Mouse (Mus musculus): Measurements from ENCODE around the gene H2afj.

The H2afj gene

DNA sequence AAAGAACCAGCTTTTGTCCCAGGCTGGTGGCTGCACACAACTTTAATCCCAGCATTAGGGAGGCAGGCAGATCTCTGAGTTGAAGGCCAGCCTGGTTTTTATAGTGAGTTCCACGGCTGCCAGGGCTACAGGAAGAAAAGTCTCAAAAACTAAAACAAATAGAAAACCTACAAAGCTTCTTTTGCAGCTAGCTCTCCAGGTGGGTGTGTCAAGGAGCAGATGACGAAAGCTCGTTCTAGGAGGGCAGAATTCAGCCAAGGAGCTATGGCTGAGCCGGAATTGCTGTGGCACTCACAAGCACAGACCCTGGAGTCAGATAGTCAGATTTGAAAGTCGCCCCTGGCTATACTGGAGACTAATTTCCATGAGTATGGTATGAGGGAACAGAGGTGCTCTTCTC lies 1.2 kb upstream of the H2afj start:
- no peak for DNase-seq

DNA sequence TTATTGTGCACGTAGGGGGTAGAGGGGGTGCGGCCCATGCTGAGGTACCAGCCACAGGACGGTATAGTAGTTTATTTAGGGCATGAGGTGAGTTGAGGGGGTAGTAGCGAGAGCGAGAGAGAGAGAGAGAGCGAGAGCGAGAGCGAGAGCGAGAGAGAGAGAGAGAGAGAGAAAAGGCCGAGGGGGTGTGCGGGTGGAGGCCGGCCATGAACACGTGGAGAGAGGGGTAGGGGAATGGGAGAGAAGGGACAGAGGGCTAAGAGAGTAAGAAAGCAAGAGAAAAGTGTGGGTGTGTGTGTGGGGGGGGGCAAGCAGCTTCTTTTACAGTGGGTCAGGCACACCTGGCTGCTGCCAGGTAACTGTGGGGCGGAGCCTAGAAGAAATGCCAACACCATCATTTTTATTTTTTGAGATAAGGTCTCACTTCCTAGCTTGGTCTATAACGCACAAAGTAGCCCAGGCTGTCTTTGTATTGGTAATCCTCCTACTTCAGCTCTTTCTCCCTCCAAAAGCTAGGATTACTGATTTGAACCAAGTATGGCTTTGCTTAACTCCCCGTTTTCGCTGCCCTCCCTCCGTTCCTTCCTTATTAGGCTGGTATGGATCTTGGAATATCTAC lies 540 bp upstream of the H2afj start:
- DNase-seq = no peak

DNA sequence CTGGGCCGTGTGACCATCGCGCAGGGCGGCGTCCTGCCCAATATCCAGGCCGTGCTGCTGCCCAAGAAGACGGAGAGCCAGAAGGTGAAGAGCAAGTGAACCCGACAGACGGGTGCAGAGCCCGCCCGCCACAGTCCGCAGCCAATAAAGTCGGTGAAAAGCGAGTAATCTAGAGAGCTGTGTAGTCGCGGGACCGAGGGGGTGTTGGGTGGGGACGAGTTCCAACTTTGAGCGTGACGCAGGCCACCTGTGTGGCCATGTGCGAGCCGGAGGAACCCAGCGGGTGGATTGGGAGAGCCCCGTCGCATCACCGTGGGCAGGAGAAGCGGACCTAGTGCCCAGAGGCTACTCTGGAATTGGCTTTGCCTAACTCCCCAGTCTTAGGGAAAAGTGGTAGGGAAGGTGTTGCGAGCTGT lies 595 bp downstream of the H2afj start:
- DNase-seq = peak; percentile 59

DNA sequence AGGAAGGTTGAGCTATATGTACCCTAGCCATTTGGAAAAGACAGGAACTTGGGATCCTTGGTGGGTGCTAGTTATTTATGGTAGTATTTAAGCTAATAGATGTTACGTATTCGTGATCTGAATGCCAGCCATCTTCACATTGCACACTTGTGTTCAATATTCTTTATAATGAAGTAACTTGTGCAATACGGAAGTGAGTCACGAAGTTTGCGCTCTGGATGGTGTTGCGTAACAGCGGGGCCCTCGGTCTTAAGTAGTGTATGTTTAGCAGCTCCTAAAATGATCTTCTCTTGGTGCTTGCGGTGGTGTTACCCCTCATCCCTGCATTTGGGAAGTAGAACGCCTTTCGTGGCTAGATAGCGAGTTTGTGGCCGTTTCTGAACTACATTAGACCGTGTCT lies 1.0 kb downstream of the H2afj start:
- DNase-seq = peak; percentile 45

DNA sequence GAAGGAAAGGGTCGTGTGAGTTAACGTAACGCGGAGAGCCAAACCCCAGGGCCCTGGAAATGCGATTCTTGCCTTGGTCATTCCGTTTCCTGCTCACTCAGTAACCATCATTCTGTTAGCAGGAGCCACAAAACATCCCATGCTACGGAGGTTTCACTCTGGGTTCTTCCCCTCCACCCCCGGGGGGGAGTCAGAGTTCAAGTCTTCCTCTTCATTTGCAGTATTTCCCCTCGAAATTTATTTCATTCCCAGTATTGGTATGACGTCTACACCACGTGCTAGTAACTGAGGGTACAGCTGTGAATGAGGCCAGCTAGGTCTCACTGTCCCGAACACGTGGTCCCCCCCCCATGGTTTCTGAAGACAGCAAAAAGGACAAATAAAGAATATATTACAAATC lies 1.6 kb downstream of the H2afj start:
- no peak for DNase-seq

DNA sequence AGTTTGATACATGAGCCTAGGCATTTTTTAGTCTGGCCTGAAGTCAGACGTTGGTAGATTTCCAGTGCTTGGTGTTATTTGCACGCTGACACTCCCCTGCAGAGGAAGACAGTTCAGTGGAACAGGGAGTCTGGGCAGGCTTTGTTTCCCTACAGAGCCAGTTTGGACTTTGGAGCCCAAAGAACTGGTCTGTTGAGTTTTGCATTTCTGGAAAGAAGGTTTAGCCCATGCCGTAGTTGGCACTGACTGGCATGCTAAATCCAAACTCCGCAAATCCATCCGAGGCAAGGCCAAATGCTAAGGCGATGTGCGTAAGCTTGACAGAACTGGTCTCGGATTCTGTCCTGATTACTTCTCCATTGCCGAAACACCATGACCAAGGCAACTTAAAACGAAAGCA lies 3.2 kb downstream of the H2afj start:
- no peak for DNase-seq

DNA sequence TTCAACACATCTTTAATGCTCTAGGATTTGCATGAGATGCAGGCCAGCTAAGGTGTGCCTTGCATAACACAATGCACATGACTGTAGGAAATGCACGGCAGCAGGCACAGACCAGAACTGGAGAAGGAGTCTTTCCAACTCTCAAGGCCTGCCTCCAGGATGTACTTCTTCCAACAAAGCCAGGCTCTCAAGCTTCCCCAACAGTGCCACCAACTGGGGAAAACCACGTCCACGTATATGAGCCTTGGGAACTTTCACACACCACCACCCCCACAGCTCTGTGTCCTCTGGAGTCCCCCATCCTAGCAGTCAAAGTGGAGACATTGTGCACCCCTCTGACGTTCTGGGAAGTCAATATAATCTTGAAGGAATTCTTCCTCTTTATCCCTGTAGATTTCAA lies 5.1 kb downstream of the H2afj start:
- DNase-seq = peak; percentile 41

DNA sequence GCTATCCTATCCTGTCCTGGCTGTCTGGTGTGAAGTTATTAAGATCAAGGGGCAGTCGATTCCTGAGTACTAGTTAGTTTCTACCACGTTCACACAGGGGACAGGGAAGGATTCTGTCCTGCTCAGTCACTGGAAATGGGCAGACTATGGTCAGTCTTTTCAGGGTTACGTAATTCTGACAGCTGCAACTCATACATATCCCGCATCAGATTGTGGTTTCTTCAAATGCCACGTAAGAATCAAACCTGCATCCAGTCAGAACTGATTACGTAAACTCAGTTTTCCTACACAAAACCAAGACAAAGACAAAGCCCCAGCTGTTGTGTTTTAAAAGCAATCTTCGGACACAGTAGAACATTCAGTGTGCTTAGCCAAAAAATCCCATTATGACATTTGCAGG lies 7.3 kb downstream of the H2afj start:
- no peak for DNase-seq

DNA sequence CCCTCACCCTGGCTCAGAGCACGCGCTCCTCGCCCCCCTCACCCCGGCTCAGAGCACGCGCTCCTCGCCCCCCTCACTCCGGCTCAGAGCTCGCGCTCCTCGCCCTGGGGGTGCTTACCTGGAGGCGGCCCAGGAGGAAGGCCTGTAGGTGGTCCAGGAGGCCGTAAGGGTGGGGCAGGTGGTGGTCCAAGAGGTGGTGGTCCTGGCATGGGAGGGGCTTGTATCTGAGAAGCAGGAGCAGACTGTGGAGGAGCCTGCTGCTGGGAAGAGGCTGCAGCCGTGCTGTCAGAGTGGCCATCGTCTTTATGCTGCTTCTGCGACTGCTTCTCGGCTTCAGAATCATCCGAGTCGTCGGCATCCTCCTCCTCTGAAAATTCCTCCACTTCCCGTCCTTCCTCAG lies 8.8 kb downstream of the H2afj start:
- no peak for DNase-seq

DNA sequence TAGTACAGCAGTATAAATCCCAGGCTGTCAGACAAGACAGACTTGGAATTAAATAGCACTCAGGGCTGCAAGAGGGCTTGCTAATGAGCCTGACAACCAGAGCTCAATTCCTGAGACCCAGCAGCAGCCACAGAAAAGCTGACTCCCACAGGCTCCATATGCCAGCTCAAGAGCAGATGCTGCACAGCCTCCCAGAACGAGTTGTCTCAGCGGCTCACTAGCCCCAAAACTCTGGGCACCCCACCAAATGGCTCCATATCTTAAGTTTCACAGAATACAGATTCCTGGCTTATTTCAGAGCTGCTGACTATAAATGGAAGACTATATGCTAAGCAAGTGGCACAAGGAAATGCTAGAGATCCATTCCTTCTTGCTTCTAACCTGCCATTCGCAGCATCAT lies 9.5 kb downstream of the H2afj start:
- no peak for DNase-seq

DNA sequence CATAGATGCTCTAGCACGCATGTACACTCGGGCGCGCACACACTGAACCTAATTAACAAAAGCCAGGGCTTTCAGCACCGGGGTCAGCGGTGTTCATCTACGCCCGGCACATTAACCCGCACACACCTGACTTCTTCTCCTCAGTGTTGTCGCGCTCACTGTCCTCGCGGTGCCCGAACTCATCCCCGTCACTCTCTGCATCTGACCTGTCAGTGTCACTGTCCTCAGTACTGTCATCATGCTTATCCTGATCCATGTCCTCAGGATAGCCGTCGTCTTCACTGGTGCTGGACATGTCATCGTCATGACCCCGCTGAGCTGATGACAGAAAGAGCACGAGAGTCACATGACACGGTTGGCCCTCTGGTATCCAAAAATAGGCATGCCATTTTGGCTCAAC lies 12.3 kb downstream of the H2afj start:
- no peak for DNase-seq

DNA sequence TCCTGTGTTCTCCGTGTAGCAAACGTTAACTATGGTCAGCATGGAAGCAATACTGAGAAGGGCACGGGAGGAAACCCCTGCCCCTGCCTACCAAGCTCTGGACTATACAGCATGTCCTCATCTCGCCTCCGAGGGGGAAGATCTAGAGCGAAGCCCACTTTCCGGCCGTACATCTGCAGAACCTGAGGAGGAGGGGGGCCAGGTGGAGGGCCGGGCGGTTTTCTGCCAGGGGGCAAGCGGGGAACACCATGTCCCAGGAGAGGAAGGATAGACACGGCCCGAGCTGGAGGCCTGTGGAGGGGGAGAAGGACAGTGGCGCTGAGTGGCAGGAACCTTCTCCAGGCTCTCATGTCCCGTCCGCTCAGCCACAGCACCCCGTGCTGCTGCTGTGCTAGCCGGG lies 13.0 kb downstream of the H2afj start:
- no peak for DNase-seq

DNA sequence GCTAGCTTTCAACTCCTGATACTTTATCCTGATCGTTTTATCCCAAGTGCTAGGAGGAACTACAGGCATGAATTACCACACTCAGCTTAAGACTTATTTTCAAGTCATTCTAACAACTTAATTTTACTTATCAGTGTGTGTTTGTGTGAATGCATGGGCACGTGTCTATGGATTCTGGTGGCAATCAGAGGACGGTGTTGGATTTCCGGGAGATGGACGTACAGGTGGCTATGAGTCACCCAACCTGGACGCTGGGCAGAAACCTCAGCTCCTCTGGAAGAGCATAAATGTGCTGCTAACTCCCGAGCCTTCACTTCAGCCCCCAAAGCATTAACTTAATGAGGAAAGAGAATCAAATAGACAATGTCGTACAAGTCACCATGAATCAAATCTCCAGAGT lies 16.9 kb downstream of the H2afj start:
- no peak for DNase-seq

DNA sequence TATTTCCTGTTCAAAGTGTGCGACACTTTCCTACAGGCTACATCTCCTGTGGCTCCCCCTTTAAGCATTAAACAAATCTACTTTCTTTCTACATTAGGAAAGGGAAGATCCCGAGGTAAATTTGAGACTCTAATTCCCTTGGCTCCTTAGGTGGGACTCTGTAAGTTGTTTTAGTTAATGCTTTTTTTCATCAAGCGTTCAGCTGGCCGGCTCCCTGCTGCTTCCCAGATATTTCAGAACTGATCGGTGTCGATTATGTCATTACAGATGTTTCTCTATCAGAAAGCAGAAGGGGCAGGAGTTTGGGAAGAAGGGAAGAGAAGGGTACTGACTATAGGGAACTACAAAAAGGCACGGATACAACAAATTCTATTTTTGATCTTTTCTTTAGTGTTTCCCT lies 19.1 kb downstream of the H2afj start:
- DNase-seq = no peak

DNA sequence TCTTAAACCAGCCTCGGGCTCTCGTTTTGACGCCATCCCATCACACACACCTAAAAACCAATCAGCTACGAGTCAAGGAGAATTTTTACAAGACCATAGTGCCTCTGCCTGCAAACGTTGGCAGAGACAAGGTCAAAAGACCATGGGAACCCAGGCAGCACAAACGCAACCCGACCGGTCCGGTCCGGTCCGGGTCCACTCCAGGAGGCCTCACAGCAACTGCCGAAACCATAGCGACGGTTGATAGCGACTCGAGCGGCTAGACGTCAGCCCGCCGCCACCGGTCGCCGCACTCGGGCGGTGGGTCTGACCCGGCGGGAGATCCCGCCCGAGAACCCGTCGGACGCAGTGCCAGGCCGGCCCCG lies 19.5 kb downstream of the H2afj start, which contains the start of gene BC049715:
Gene BC049715, plus strand, starts transcription at position 111 of the 365 bp plus-strand sequence.
- DNase-seq = no peak

DNA sequence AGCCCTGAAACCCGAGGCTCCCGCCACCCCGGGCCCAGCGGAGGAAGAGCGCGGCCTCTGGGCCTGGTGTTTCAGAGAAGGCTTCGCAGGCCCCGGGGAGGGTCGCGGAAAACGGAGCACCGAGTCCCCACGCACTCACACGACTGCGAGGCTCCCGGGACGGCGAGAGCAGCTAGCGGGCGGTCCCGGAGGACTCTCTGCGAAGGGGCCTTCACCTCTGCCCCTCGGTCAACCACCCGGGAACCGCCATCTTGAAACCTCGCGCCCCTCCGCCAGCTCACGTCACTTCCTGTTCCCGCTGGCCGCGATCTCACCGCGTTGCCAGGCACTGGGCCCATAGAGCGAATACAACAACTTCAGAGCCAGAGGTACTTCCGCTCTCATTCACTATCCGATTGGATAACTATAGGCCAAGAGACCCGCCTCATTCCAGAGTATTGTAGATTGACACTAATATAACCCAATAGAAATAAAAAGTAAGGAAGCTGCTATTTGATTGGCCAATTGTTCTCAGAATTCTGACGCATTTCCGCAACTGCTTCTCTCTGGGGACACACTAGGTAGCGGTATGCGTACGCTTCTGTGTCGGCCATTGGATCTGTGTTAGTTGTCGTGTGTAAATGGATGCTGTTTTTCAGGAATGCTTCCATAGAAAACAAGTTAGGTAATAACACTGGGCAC lies 20.0 kb downstream of the H2afj start, which contains the start of gene Wbp11:
Gene Wbp11, minus strand, starts transcription at position 353 of the 681 bp plus-strand sequence.
- DNase-seq = peak; percentile 97

DNA sequence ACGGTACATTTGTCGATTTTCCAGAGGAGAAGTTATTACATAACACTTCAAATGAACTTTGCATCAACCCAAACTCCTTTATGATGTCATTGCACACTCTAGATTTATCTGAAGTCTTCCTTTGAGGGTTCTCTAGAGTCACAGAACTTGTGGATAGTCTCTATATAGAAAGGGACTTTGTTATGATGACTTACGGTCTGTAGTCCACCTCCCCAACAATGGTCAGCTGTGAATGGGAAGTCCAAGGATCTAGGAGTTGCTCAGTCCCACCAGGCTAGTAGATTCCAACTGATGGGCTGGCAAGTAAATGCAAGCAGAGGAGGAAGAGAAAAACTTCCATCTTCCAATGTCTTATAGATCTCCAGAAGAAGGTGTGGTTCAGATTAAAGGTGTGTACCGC lies 20.6 kb downstream of the H2afj start:
- DNase-seq = no peak

DNA sequence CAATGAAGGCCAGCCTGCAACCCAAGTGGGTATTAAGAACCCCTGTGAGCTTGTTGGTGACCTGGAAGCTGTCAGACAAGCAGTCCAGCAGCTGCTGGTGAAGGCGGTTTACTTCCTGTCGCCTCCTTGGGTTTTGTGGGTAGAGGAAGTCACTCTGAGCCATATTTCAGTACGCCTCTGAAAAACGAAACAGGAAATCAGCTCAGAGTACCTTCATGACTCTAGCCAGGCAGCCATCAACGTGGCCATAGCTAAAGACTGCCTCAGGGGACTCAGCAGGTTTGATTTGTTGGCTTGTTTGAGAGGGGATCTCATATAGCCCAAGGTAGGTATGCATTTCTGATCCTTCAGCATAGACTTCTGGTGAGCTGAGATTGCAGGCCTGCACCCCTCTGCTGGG lies 23.7 kb downstream of the H2afj start:
- no peak for DNase-seq

DNA sequence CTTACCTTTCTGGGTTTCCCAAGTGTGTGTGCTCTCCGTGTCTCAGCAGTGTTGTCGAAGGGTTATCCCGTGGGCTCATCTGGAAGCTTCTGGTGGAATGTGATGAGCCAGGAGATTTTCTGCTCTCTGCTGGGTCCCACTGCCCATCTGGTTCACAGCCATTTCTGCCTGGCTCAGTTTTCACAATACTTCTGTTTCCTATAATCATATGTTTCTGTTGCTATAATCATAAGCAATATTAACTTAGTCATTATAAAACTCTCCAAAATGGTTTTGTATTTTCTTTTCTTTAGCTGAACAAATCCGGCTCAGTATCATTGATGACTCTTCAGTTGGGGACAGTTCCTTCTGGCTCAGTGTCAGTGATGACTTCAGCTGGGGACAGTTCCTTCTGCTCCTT lies 27.3 kb downstream of the H2afj start, which contains the start of gene Smco3:
Gene Smco3, minus strand, starts transcription at position 101 of the 400 bp plus-strand sequence.
- DNase-seq = no peak

DNA sequence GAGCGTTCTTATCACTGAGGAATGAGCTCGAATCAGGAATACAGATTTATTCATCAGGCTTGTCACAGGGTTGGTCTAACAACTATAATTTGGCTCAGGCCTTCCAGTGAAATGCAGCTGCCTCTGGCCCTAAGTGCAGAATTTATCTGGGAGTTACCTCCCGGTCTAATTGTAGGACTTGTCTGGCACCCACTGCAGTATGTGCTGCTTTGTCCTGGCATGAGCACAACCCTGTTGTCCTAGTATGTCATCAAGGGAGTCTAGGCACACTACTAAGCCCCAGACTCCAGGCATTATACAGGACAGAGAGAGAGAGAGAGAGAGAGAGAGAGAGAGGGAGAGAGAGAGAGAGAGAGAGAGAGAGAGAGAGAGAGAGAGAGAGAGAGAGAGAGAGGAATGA lies 29.3 kb downstream of the H2afj start:
- DNase-seq = no peak

DNA sequence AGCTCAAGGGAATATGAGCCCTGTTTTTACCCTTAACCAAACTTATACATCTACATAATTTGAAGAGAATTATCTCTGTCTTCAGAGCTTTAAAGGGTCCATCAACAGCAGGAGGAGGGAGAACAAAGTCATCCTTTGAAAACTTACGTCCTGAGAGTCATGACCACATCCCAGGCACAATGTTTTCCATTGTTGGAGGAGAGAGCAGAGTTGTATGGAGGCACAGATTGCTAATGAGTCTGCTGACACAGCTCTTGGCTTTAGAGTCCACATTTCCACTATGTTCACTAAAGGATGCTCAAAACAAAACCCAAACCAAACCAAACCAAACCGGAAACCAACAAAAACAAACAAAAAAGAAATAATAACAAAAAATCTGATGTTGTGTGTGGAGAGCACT lies 36.9 kb downstream of the H2afj start:
- no peak for DNase-seq

DNA sequence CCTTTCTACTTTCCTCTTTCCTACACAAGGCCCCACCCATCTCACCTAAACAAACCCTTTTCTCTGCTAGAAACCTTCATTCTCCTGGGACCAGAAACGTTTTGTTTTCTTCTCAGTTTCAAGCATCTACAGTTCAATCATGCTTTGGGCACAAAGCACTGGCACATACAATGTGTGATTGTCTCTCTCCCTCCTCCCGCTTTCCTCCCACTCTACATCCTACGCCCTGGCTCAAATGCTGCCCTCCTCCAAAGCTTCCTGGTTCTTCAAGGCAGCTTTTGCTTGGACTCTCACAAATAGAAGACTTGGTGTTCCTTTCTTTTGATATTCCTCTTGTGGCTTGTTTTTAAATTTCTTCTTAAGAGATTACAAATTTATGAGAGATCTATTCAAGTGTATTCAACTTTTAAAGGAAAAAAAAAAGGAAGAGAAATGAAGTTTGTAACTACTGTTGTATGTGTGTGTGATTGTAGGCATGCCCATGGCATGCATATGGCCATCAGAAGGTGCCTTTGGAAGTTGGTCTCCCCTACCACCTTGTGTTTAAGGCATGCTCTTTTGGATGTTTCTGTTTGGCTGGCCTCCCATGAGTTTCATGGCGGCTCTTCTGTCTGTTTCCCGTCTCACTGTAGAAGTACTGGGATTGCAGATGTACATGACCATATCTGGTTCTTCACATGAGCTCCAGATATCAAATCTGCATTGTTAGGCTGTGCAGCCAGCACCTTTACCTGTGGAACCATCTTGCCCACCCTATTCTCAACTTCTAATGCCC lies 37.8 kb downstream of the H2afj start:
- no peak for DNase-seq

DNA sequence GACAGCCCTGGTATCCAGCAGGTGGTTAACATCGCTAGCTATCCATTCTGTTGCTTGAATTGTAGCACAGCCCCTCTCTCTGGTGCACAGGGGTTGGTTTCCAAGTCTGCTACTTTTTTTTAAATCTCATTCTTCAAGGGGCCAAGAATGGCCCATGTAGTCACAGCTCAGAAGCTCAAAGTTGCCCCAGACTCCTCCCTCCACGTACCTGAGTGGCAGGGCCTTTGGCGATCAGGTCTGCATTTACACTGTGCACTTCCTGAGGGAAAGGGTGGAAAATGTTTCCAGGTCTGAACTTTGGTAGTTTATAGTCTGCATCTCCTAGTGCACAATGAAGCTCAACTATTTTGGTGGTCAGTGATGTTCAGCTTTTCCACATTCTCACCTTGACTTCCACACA lies 39.2 kb downstream of the H2afj start:
- DNase-seq = no peak

DNA sequence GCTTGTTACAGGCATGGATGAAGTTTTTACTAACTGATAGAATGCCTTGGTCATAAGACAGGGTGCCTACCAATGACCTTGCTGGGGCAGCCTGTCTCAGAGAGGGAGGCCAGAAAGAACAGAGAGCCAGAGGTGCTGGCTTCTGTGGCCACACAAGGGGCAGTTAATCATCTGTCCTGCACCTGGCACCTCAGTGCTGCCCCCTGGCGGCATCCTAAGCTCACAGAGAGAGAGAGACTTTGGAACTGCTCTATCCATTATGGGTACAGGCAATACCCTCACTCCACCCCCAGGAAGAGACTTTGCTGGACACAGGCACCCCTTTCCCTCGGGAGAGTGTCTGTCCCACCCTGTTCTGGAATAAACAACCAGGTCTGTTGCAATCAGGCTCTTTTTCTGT lies 39.7 kb downstream of the H2afj start:
- DNase-seq = peak; percentile 76
